Mouse (Mus musculus) stomach, embryonic 15.5 days (tissue): ENCODE measurements at regions not wholly inside any gene's neighbourhood (a gene's known extent, or its start where the extent isn't known, plus 50 kb on each side); places are given as distances from the start of the nearest gene placed in this dataset.
A peak's percentile ranks its signal among the peaks of the same experiment; 100 is the strongest.

ENCODE experiments used
- ATAC-seq: fragments of 200-750 bp; cut with Nextera tagmentation; 2 replicates; pipeline ENCODE4 v1.8.0; 2017; ENCODE audit warnings: low read depth, moderate number of reproducible peaks, moderate TSS enrichment; ENCODE audit not compliant: insufficient read depth, low FRiP score
- H3K27ac ChIP-seq: fragments of 300-500 bp; sonication (generic); 2 replicates; pipeline ENCODE4 v1.5.1; 2015; ENCODE audit warnings: mild to moderate bottlenecking, inconsistent platforms
- H3K27me3 ChIP-seq: fragments of 300-500 bp; sonication (generic); replicated peaks from 2 replicates; pipeline ENCODE4 v1.6.1; 2015; ENCODE audit warnings: inconsistent platforms
- H3K36me3 ChIP-seq: fragments of 300-500 bp; sonication (generic); 2 replicates; pipeline ENCODE4 v1.6.1; 2015; ENCODE audit warnings: inconsistent platforms
- H3K4me1 ChIP-seq: fragments of 300-500 bp; sonication (generic); 2 replicates; pipeline ENCODE4 v1.6.1; 2015; ENCODE audit warnings: inconsistent platforms
- H3K4me2 ChIP-seq: fragments of 300-500 bp; sonication (generic); 2 replicates; pipeline ENCODE4 v1.6.1; 2015; ENCODE audit warnings: mild to moderate bottlenecking, inconsistent platforms
- H3K4me3 ChIP-seq: fragments of 300-500 bp; sonication (generic); replicated peaks from 2 replicates; pipeline ENCODE4 v1.5.1; 2015; ENCODE audit warnings: inconsistent platforms
- H3K9ac ChIP-seq: fragments of 300-500 bp; sonication (generic); 2 replicates; pipeline ENCODE4 v1.6.1; 2015; ENCODE audit warnings: inconsistent platforms
- H3K9me3 ChIP-seq: fragments of 300-500 bp; sonication (generic); 2 replicates; pipeline ENCODE4 v1.6.1; 2016; ENCODE audit warnings: inconsistent platforms
- WGBS: fragments of 180-500 bp; shearing (Covaris S2); methylation state at CpG from one replicate; pipeline ENCODE4 v1.1.7; 2015; 5-methylcytosine and 5-hydroxymethylcytosine counted together

DNA sequence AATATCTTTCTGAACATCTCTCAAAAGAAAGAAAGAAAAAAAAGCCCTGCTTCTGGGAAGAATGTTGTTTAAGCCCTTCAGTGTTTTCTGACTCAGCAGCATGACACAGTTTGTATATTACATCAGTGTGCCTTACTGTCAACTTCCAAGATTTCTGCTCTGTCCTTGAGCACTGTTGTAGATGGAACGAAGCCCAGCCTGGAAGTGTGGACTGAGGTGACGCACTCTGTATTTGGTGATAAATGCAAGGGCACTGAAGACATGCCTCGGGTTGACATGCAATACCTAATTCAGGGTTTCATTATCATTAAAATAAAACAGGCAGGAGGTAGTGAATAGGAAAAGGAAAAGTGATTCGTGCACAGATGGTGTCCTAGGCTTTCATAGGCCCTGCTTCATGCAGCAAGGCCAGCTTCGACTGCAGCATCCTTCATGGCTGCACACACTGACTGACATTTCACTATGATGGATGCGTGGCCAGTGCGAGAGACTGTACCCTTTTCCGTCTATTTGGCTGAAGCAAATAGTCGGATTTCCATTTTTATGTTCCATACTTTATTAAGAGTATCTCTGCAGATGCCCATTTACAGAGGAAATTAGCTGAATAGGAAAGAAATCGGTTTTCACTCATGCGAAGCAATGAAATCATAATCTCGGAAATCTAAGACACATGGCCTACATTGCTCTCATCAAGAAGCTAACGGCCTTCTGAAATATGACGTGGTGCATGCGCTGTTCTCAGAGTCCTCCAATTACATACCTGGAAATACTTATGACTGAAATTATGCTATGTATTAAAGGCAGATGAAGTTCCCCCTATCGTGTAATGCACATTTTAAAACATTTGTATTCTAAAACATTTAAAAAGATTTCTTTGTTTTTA lies 400.7 kb upstream of the Nr5a2 start:
- no peak overlapping the region for H3K27ac ChIP-seq
- H3K9ac ChIP-seq: no peak overlapping the region
- WGBS: 81% methylated on average over 16 of the region's 16 CpGs
- no peak overlapping the region for H3K4me3 ChIP-seq
- no peak for ATAC-seq
- no peaks in the 10 kb centered on the region for H3K36me3 ChIP-seq
- no peaks in the 10 kb centered on the region for H3K27me3 ChIP-seq
- H3K4me2 ChIP-seq: no peak overlapping the region
- no peaks in the 10 kb centered on the region for H3K4me1 ChIP-seq
- no peaks in the 10 kb centered on the region for H3K9me3 ChIP-seq

DNA sequence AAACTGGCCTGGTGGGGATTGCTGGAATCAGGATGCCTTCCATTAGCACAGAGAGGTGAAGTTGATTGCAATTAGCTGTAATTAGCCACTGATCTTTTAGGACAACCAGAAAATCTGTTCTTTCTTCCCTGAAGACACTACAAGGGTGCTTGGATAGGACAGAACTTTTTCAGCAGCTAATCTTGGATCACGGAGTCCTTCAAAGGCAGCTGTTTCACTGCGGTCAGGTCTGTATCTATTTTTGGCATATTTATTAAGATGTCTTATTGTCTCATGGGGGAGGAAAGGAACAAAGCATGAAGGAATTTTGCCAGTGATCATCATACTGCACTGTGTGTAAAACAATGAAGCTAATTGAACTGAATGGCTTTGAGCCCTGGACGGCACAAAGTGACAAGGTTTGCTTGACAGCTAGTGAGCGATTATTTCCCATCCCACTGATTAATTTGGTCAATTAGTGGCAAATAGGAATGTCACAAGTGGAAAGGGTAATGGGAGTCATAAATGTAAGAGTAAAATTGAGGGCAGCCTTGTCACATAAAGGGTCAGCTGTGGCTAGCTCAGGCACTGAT lies 395.8 kb upstream of the Nr5a2 start:
- Histone ChIP-seq H3K4me3 (no peak overlapping the region), H3K27ac (no peak overlapping the region), H3K9me3 (no peaks in the 10 kb centered on the region), H3K4me2 (no peak overlapping the region), H3K4me1 (no peaks in the 10 kb centered on the region), H3K9ac (no peak overlapping the region), H3K27me3 (no peaks in the 10 kb centered on the region), H3K36me3 (no peaks in the 10 kb centered on the region)
- ATAC-seq: no peak
- 72% methylated on average over 4 of the region's 4 CpGs for WGBS

DNA sequence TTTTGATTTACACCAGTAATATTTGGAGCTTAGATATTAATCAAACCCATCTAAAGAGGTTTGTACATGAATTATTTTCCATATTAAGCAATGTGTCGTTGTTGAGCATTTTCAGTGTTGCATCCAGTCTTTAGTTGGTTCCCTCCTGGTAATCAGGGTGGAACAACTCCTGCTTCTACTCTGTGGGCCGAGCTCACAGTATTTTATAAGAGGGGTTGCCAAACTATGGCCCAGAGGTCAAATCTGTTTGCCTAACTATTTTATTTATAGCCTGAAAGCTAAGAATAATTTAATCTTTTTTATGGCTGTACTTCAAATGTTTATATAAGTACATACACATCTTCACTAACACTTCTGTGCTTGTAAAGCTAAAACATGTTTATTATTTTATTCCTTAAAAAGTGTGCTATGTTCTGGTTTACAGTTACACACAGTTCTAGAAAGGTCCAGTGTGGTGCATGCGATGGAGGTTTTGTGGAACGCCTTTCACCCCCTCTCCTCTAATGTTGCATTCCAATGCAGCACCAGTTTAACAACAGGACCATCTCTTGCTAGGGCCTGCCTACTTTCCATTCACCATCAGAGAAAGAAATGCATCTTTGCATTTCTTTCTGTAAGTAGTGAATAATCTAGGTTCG lies 392.3 kb upstream of the Nr5a2 start:
- Histone ChIP-seq H3K4me3 (no peak overlapping the region), H3K27ac (no peak overlapping the region), H3K9ac (no peak overlapping the region), H3K4me1 (no peaks in the 10 kb centered on the region), H3K36me3 (no peaks in the 10 kb centered on the region), H3K4me2 (no peak overlapping the region), H3K9me3 (no peaks in the 10 kb centered on the region), H3K27me3 (no peaks in the 10 kb centered on the region)
- 60% methylated on average over 5 of the region's 5 CpGs for WGBS
- ATAC-seq: no peak

DNA sequence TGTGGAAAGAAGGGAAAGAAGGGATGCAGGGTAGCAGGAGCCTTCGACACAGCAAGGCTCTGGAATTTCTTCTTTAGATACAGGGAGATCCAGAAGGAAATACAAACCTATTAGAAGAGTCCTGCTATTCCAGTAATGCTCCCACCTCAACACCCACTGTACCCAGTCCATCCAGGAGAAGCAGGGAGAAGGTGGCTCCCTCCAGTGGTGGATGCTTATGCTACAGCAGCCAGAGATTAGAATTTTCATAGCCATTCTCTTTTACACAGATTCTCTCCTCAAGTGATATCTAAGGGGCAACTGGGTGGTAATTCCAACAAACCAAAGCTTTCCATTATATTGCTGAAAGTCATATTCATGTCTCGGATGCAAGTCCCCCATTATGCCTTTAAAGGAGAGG lies 373.9 kb upstream of the Nr5a2 start:
- no peak for ATAC-seq
- WGBS: 80% methylated on average over 2 of the region's 2 CpGs

DNA sequence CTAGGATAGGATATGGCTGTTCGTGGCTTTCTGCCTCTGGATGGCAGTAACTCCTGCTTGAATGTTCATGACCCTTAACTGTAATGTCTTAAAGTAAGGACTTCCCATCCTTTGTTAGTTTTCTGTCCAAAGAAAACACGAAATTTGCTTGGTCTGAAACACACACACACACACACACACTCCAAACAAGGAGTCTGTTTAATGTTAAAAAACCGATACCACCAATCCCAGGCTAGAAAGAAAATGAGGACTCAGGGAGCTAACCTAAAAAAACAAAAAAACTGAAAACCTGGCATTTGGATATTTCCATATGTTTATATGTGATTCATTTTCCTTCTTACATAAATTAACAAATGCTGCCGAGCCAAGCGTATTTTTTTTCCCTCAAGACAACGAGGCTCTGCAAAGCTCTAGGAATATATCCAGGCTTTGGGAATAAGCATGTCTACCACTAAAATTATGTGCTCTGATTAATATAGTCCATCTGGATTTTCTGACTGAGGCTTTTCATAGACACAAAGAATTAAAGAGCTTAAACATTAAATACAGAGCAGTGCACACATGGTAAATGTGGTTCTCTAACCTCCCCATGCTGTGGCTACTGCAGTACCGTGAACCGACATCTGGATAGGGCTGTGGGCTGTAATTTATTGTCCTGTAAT lies 372.0 kb upstream of the Nr5a2 start:
- no peaks in the 10 kb centered on the region for H3K9me3 ChIP-seq
- peak overlapping the region; percentile 45 for H3K27ac ChIP-seq
- no peaks in the 10 kb centered on the region for H3K27me3 ChIP-seq
- 38% methylated on average over 8 of the region's 8 CpGs for whole genome bisulfite sequencing
- peak; percentile 70; the same call in 1 of the 2 replicates for ATAC-seq
- H3K4me1 ChIP-seq: 0 out of 2 replicates have a peak, but pooled peaks cover 3% of the 10 kb centered on the region
- no peak overlapping the region for H3K4me3 ChIP-seq
- H3K9ac ChIP-seq: no peak overlapping the region
- H3K4me2 ChIP-seq: no peak overlapping the region
- no peaks in the 10 kb centered on the region for H3K36me3 ChIP-seq

More for the DNA sequence above, 373.9 kb upstream of the Nr5a2 start:
- no peak overlapping the region for H3K4me3 ChIP-seq
- no peak overlapping the region for H3K4me2 ChIP-seq
- H3K36me3 ChIP-seq: no peaks in the 10 kb centered on the region
- no peak overlapping the region for H3K27ac ChIP-seq
- H3K4me1 ChIP-seq: 0 out of 2 replicates have a peak, but pooled peaks cover 3% of the 10 kb centered on the region
- H3K9me3 ChIP-seq: no peaks in the 10 kb centered on the region
- H3K9ac ChIP-seq: no peak overlapping the region
- H3K27me3 ChIP-seq: no peaks in the 10 kb centered on the region

DNA sequence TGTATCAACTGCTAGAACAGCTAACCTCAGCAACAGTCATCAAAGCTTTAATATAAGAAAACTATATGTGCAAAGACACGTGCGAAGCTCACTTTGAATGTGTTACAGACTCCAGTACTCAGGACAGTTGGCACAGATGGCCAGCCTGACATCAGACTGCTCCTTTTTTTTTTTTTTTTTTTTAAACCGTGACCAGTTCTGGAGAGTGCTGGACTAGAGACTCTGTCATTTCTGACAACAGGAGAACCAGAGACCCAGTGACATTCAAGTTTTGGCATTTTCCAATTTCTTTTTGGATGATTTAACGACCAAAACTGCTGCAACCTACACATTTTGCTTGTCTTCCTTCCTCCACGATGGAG lies 371.5 kb upstream of the Nr5a2 start:
- H3K4me2 ChIP-seq: no peak overlapping the region
- H3K27ac ChIP-seq: peak overlapping the region; percentile 18
- WGBS: 49% methylated on average over 5 of the region's 5 CpGs
- 0 out of 2 replicates have a peak, but pooled peaks cover 3% of the 10 kb centered on the region for H3K4me1 ChIP-seq
- H3K9ac ChIP-seq: no peak overlapping the region
- no peaks in the 10 kb centered on the region for H3K36me3 ChIP-seq
- no peaks in the 10 kb centered on the region for H3K27me3 ChIP-seq
- ATAC-seq: no peak
- no peak overlapping the region for H3K4me3 ChIP-seq
- H3K9me3 ChIP-seq: no peaks in the 10 kb centered on the region

DNA sequence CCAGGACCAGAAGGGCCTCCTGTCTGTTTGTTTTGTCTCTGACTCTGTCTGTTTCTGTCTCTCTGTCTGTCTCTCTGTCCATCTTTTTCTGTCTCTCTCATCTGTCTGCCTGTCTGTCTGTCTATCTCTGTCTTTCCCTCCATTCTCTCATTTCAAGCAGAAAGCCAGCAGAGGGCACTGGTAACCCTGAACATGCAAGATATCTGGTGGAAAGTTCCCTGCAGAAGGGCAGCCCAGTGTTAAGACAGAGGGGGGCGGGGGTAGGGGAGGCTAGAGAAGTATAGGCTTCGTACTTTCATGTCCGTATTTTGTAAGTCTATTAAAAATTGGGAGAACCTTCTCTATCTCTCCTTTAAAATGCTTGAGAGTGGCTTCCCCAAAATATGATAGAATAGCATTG lies 370.4 kb upstream of the Nr5a2 start:
- Histone ChIP-seq H3K27me3 (no peaks in the 10 kb centered on the region), H3K4me3 (no peak overlapping the region), H3K27ac (no peak overlapping the region), H3K4me2 (no peak overlapping the region), H3K9ac (no peak overlapping the region), H3K9me3 (no peaks in the 10 kb centered on the region), H3K4me1 (0 out of 2 replicates have a peak, but pooled peaks cover 3% of the 10 kb centered on the region), H3K36me3 (no peaks in the 10 kb centered on the region)
- WGBS: 40% methylated on average over 3 of the region's 3 CpGs
- ATAC-seq: no peak

DNA sequence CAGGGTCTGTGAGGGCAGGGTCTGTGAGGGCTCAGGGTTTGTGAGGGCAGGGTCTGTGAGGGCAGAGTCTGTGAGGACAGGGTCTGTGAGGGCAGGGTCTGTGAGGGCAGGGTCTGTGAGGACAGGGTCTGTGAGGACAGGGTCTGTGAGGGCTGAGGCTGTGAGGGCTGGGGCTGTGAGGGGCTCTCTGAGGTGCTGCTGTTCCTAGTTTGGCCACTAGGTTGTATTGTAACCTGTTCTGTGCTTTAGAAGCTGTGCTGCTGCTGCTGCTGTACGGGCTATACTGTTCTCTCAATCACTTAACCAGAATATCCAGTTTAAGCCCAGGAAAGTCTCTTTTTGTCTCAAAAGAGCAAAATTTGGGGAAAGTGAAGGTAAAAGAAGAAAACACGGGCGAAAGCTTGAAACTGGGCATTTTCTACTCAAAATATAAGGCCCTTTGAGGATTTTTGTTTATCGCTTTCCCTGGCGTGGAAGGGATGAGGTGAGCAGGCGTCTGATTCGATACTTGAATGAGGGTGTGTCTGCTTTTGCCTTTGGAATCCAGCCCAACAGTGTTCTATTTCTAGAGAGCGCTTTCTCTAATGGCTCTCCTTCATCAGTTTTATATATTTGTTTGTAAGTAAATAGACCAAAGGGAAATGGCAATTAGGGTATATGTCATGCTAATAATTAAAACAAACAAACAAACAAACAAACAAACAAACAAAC lies 363.8 kb upstream of the Nr5a2 start:
- no peak overlapping the region for H3K4me3 ChIP-seq
- H3K27me3 ChIP-seq: no peaks in the 10 kb centered on the region
- WGBS: 37% methylated on average over 8 of the region's 8 CpGs
- H3K4me1 ChIP-seq: no peaks in the 10 kb centered on the region; the same call in 1 of the 2 replicates
- H3K36me3 ChIP-seq: no peaks in the 10 kb centered on the region
- ATAC-seq: peak; percentile 72
- no peak overlapping the region for H3K9ac ChIP-seq
- no peak overlapping the region for H3K27ac ChIP-seq
- H3K4me2 ChIP-seq: peak overlapping the region; percentile 40
- H3K9me3 ChIP-seq: no peaks in the 10 kb centered on the region

DNA sequence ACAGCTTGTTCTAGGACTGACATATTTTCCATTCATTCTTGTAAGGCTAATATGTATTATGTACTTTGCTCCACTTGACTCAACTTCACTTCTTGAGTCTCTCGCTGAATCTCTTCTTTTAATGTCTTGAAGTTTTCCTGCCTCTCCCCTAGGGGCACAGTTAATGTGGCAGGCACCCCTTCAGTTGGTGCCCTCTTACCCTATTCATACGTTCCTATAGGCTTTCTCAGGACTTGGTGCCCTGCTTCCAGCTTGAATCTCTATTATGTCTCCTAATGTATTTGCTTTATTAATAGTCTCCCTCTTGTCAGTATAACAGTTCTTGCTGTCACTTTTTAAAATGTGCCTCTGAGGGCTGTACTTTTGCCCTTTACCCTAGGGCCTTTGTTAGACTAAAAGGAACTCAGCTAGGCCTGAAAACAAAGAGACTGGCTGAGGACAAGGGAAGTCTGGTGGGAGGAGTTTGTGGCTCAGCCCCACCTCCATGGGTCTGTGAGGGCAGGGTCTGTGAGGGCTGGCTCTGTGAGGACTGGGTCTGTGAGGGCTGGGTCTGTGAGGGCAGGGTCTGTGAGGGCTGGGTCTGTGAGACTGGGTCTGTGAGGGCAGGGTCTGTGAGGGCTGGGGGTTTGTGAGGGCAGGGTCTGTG lies 362.9 kb upstream of the Nr5a2 start:
- no peak overlapping the region for H3K27ac ChIP-seq
- no peaks in the 10 kb centered on the region; the same call in 1 of the 2 replicates for H3K4me1 ChIP-seq
- no peak overlapping the region for H3K4me2 ChIP-seq
- H3K9ac ChIP-seq: no peak overlapping the region
- H3K9me3 ChIP-seq: no peaks in the 10 kb centered on the region
- WGBS: 62% methylated on average over 2 of the region's 2 CpGs
- ATAC-seq: peak; percentile 86
- no peaks in the 10 kb centered on the region for H3K27me3 ChIP-seq
- no peaks in the 10 kb centered on the region for H3K36me3 ChIP-seq
- H3K4me3 ChIP-seq: no peak overlapping the region

DNA sequence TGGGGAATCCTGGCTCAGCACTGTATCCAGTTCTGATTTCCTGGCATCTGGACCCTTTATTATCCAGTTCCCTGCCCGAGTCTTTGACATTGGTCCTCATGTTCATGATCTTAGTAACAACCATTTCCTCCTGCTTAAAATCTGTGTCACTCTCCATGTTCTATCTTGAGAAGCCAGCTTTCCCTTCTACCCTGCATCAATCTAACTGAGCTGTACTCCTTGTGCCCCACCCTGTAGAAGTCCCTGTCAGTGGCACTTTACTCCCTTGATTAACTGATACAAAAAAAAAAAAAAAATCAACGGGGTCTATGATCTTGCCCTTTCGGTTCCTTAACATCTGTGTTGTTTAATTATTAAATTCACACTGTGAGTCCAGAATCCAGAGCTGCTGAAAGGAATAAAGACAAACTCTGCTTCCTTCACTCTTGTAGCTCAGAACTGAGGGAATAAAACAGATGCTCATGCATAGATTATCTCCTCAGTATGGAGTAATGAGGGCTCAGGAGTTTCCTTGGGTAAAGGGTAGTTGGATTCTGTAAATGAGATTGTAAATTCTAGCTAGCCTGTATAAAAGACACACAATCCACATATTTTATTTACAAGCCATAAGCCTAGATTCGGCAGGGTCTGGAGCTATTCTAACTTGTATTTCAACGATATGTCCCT lies 342.6 kb upstream of the Nr5a2 start:
- Histone ChIP-seq H3K4me1 (no peaks in the 10 kb centered on the region), H3K4me3 (no peak overlapping the region), H3K27me3 (no peaks in the 10 kb centered on the region), H3K9me3 (no peaks in the 10 kb centered on the region), H3K9ac (no peak overlapping the region), H3K36me3 (no peaks in the 10 kb centered on the region), H3K4me2 (no peak overlapping the region), H3K27ac (no peak overlapping the region)
- 69% methylated on average over 5 of the region's 5 CpGs for WGBS
- ATAC-seq: no peak
